11 mouse cellular contexts compared by ENCODE assay signal in genomic region chr5:135442430-135442829, GRCm38 (mm10). TPM values are rescaled to one million over a fixed set of nuclear protein-coding genes. Genes with fewer than 3 reads are reported as not detected.
DNase-seq lines count a peak whose midpoint lies in the region; ATAC-seq and TF ChIP-seq lines count a peak whose summit lies in the region.
"Had no signal": no experiment of that assay in that cellular context is flagged by ENCODE, and none has a peak within 500 bp of the region (broad histone marks: within the 10 kb centered on the region; RNA-seq: fewer than 3 reads in every experiment).

No protein-coding gene starts in this region.

- H3K9ac ChIP-seq in embryonic facial prominence, embryonic 14.5 days (ENCODE audit: low read depth, low read length) = no peak overlapping the region
- H3K9ac ChIP-seq in lung, embryonic 14.5 days = no peak overlapping the region
- no peak overlapping the region for H3K9ac ChIP-seq in hindbrain, embryonic 13.5 days
- H3K9ac ChIP-seq: hindbrain, embryonic 14.5 days; lung, embryonic 15.5 days had no signal

- H3K27me3 ChIP-seq in embryonic facial prominence, embryonic 14.5 days (replicated peaks; ENCODE audit: control insufficient read depth, insufficient read depth, low read length) = no peaks in the 10 kb centered on the region
- no peaks in the 10 kb centered on the region for H3K27me3 ChIP-seq in embryonic facial prominence, embryonic 10.5 days (replicated peaks; ENCODE audit: low read depth, poor library complexity, severe bottlenecking)
- no peaks in the 10 kb centered on the region for H3K27me3 ChIP-seq in lung, embryonic 14.5 days (ENCODE audit: insufficient read depth, low read length)
- no peaks in the 10 kb centered on the region for H3K27me3 ChIP-seq in hindbrain, embryonic 13.5 days
- H3K27me3 ChIP-seq: lung, embryonic 15.5 days had no signal

- peak overlapping the region; percentile 24; the same call in 1 of the 2 replicates for H3K27ac ChIP-seq in embryonic facial prominence, embryonic 14.5 days (replicated peaks; ENCODE audit: low read depth, low read length)
- no peak overlapping the region for H3K27ac ChIP-seq in embryonic facial prominence, embryonic 10.5 days (replicated peaks)
- H3K27ac ChIP-seq in lung, embryonic 14.5 days (ENCODE audit: low read depth) = peak overlapping the region; percentile 33; the same call in 1 of the 2 replicates
- H3K27ac ChIP-seq in hindbrain, embryonic 13.5 days = no peak overlapping the region
- H3K27ac ChIP-seq: hindbrain, embryonic 14.5 days; lung, embryonic 15.5 days had no signal

- H3K4me2 ChIP-seq in embryonic facial prominence, embryonic 14.5 days (ENCODE audit: low read depth, low read length) = no peak overlapping the region
- H3K4me2 ChIP-seq in lung, embryonic 14.5 days = no peak overlapping the region
- no peak overlapping the region for H3K4me2 ChIP-seq in hindbrain, embryonic 13.5 days
- H3K4me2 ChIP-seq: hindbrain, embryonic 14.5 days; lung, embryonic 15.5 days had no signal

- H3K9me3 ChIP-seq in embryonic facial prominence, embryonic 14.5 days (ENCODE audit: control insufficient read depth, low read length) = no peaks in the 10 kb centered on the region
- H3K9me3 ChIP-seq in embryonic facial prominence, embryonic 10.5 days = no peaks in the 10 kb centered on the region
- no peaks in the 10 kb centered on the region for H3K9me3 ChIP-seq in lung, embryonic 14.5 days (ENCODE audit: low read depth, low read length)
- no peaks in the 10 kb centered on the region for H3K9me3 ChIP-seq in hindbrain, embryonic 13.5 days
- H3K9me3 ChIP-seq: lung, embryonic 15.5 days had no signal

- ATAC-seq in embryonic facial prominence, embryonic 14.5 days (ENCODE audit: low read depth) = peak; percentile 41; the same call in 1 of the 2 replicates
- ATAC-seq in lung, embryonic 14.5 days (ENCODE audit: insufficient read depth) = peak; percentile 68
- ATAC-seq in hindbrain, embryonic 13.5 days (ENCODE audit: low FRiP score) = no peak

- H3K36me3 ChIP-seq in embryonic facial prominence, embryonic 14.5 days (ENCODE audit: control insufficient read depth, insufficient read depth, low read length) = peaks cover 75% of the 10 kb centered on the region
- peaks cover 97% of the 10 kb centered on the region for H3K36me3 ChIP-seq in embryonic facial prominence, embryonic 10.5 days (replicated peaks)
- H3K36me3 ChIP-seq in lung, embryonic 14.5 days (ENCODE audit: insufficient read depth) = peaks cover 48% of the 10 kb centered on the region
- H3K36me3 ChIP-seq in hindbrain, embryonic 13.5 days = peaks cover 84% of the 10 kb centered on the region

- DNase-seq in embryonic facial prominence, embryonic 14.5 days (ENCODE audit: low spot score) = peak; percentile 78
- DNase-seq in embryonic facial prominence, embryonic 10.5 days (ENCODE audit: low spot score) = no peak
- DNase-seq in lung, embryonic 14.5 days = peak; percentile 78
- DNase-seq in lung, adult 2 months = no peak
- DNase-seq in forelimb bud, embryonic 11.5 days (ENCODE audit: low read depth, low spot score) = peak; percentile 35
- DNase-seq in kidney, postnatal 4 days = peak; percentile 71 to 83
- DNase-seq in ovary, postnatal 36 days (ENCODE audit: low spot score) = no peak
- DNase-seq: cerebellum, adult 11 months had no signal

- no peak for TF ChIP-seq POLR2A in lung, adult 2 months (IDR thresholded peaks at IDR 0.05; ENCODE audit: borderline replicate concordance, extremely low read depth, low read depth, low read length)

- WGBS in embryonic facial prominence, embryonic 14.5 days = 45% methylated on average over 7 of the region's 7 CpGs
- WGBS in embryonic facial prominence, embryonic 10.5 days = 81% methylated on average over 7 of the region's 7 CpGs
- 46% methylated on average over 7 of the region's 7 CpGs for WGBS in lung, embryonic 14.5 days
- WGBS in lung, adult 2 months = 60% methylated on average over 7 of the region's 7 CpGs
- WGBS in hindbrain, embryonic 13.5 days = 77% methylated on average over 7 of the region's 7 CpGs

- no peaks in the 10 kb centered on the region for H3K4me1 ChIP-seq in embryonic facial prominence, embryonic 14.5 days (ENCODE audit: control insufficient read depth, insufficient read depth, low read length)
- H3K4me1 ChIP-seq in embryonic facial prominence, embryonic 10.5 days = no peaks in the 10 kb centered on the region
- no peaks in the 10 kb centered on the region for H3K4me1 ChIP-seq in lung, embryonic 14.5 days (ENCODE audit: insufficient read depth)
- H3K4me1 ChIP-seq in lung, adult 2 months (ENCODE audit: control insufficient read depth, insufficient read depth, low read length) = no peaks in the 10 kb centered on the region
- no peaks in the 10 kb centered on the region for H3K4me1 ChIP-seq in hindbrain, embryonic 13.5 days (replicated peaks)

- H3K4me3 ChIP-seq in embryonic facial prominence, embryonic 14.5 days (ENCODE audit: low read depth, low read length) = no peak overlapping the region
- no peak overlapping the region for H3K4me3 ChIP-seq in embryonic facial prominence, embryonic 10.5 days
- H3K4me3 ChIP-seq in lung, embryonic 14.5 days (ENCODE audit: low read depth, low read length) = no peak overlapping the region
- H3K4me3 ChIP-seq in lung, adult 2 months (replicated peaks; ENCODE audit: extremely low read depth, low read depth, low read length) = no peak overlapping the region
- H3K4me3 ChIP-seq in hindbrain, embryonic 13.5 days = no peak overlapping the region
- H3K4me3 ChIP-seq: lung, embryonic 15.5 days had no signal

- no peak for TF ChIP-seq CTCF in lung, embryonic 14.5 days (IDR thresholded peaks at IDR 0.05; ENCODE audit: low read depth)
- no peak for TF ChIP-seq CTCF in lung, adult 2 months (IDR thresholded peaks at IDR 0.05; ENCODE audit: insufficient read depth, low read length)

RNA-seq across cellular contexts. Expression of gene Pom121, which starts 48.1 kb away (rescaled TPM):
- polyA plus RNA-seq in embryonic facial prominence, embryonic 14.5 days (2014; fragmentation: Nextera tagmentation; extraction: Ambion mirVana) = 14.8 and 15.4 TPM in 2 replicates
- 20.1 and 20.3 TPM in 2 replicates for polyA plus RNA-seq in embryonic facial prominence, embryonic 10.5 days (2016; fragmentation: Nextera tagmentation; extraction: Ambion mirVana)
- polyA plus RNA-seq in lung, embryonic 14.5 days (2014; fragmentation: Nextera tagmentation; extraction: Ambion mirVana) = 18.9 and 19.1 TPM in 2 replicates
- 18.1 and 19.0 TPM in 2 replicates for polyA plus RNA-seq in lung, adult 2 months (2012; rRNA removed)
- polyA plus RNA-seq in hindbrain, embryonic 13.5 days (2015; fragmentation: Nextera tagmentation; extraction: Ambion mirVana) = 11.1 TPM in 2 replicates

Comparison
In these comparisons a context has a peak if more than half of its experiments do, and no peak if none do; other contexts are left out.
1. DNase-seq: peak in embryonic facial prominence, embryonic 14.5 days (single experiment), lung, embryonic 14.5 days (single experiment), forelimb bud, embryonic 11.5 days (single experiment) and kidney, postnatal 4 days (2 of 2); none in embryonic facial prominence, embryonic 10.5 days (single experiment), lung, adult 2 months (single experiment) and ovary, postnatal 36 days (single experiment).
2. H3K27ac ChIP-seq: peak in embryonic facial prominence, embryonic 14.5 days (single experiment) and lung, embryonic 14.5 days (single experiment); none in embryonic facial prominence, embryonic 10.5 days (single experiment) and hindbrain, embryonic 13.5 days (single experiment).